Comparison of ENCODE assay signal across 8 mouse cellular contexts in the genomic region with DNA sequence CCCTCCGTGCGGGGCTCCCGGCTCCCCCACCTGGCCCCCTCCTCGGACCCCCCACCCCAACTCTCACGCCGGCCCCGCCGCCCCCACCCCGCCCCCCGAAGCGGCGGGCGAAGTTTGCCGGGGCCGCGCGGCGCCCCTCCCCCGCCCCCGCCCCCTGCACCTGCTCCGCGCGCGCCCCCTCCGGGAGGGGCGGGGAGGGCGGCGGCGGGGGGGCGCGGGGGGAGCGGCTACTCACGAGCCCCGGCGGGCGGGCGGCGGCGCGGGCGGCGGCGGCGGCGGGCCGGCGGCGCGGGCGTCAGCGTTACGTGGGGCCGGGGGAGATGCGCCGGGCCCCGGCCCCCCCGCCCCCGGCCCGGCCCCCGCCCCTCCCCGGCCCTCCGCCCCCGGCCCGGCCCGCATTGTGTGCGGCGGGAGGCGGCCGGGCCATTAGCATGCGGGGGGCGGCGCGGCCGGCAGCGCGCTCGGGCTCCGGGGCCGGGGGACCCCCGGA. TPM values are rescaled to one million over a fixed set of nuclear protein-coding genes. Genes with fewer than 3 reads are reported as not detected.
DNase-seq lines count a peak whose midpoint lies in the region; ATAC-seq and TF ChIP-seq lines count a peak whose summit lies in the region.

No protein-coding gene starts in this region.

- H3K4me1 ChIP-seq in cerebellum, adult 2 months (ENCODE audit: control insufficient read depth, insufficient read depth, low read length): peaks cover 38% of the 10 kb centered on the region
- H3K4me1 ChIP-seq in limb, embryonic 14.5 days (ENCODE audit: control insufficient read depth, insufficient read depth, low read length): peaks cover 38% of the 10 kb centered on the region
- H3K4me1 ChIP-seq in stomach, embryonic 15.5 days: peaks cover 31% of the 10 kb centered on the region

- H3K9ac ChIP-seq in limb, embryonic 14.5 days (ENCODE audit: low read depth, low read length, severe bottlenecking): peak overlapping the region; percentile 80
- H3K9ac ChIP-seq in stomach, embryonic 15.5 days: peak overlapping the region; percentile 60

- DNase-seq in cerebellum, adult 2 months: no peak
- DNase-seq in cerebellum, adult 18-20 months: no peak
- peak; percentile 45 for DNase-seq in right cerebral cortex, postnatal 14 days
- no peak for DNase-seq in right cerebral cortex, adult 2 months (ENCODE audit: low spot score in 2 of 2)
- no peak for DNase-seq in limb, embryonic 14.5 days (ENCODE audit: low spot score)
- no peak for DNase-seq in testis, postnatal 14 days (ENCODE audit: low spot score)
- DNase-seq in left cerebral cortex, postnatal 10 days (ENCODE audit: extremely low spot score in 1 of 2, low spot score in 2 of 2): no peak

- H3K9me3 ChIP-seq in limb, embryonic 14.5 days (ENCODE audit: control insufficient read depth, low read length): no peaks in the 10 kb centered on the region
- H3K9me3 ChIP-seq in stomach, embryonic 15.5 days: no peaks in the 10 kb centered on the region

- peak; percentile 42 for ATAC-seq in limb, embryonic 14.5 days (ENCODE audit: low FRiP score, low read depth)
- ATAC-seq in stomach, embryonic 15.5 days (ENCODE audit: insufficient read depth, low FRiP score, low read depth): peak; percentile 28

- peak overlapping the region; percentile 93 for H3K4me3 ChIP-seq in cerebellum, adult 2 months (replicated peaks; ENCODE audit: insufficient read depth, low read depth, low read length)
- peak overlapping the region; percentile 62 for H3K4me3 ChIP-seq in limb, embryonic 14.5 days (replicated peaks; ENCODE audit: low read length)
- H3K4me3 ChIP-seq in stomach, embryonic 15.5 days (replicated peaks): peak overlapping the region; percentile 64

- H3K27me3 ChIP-seq in cerebellum, adult 2 months (ENCODE audit: control insufficient read depth, insufficient read depth, low read length): no peaks in the 10 kb centered on the region
- no peaks in the 10 kb centered on the region for H3K27me3 ChIP-seq in limb, embryonic 14.5 days (ENCODE audit: control insufficient read depth, insufficient read depth, low read length)
- H3K27me3 ChIP-seq in stomach, embryonic 15.5 days (replicated peaks): no peaks in the 10 kb centered on the region

- peak overlapping the region; percentile 71 for H3K4me2 ChIP-seq in limb, embryonic 14.5 days (replicated peaks; ENCODE audit: low read depth, low read length, severe bottlenecking)
- peak overlapping the region; percentile 67 for H3K4me2 ChIP-seq in stomach, embryonic 15.5 days

- H3K27ac ChIP-seq in cerebellum, adult 2 months (ENCODE audit: insufficient read depth, low read length): no peak overlapping the region
- H3K27ac ChIP-seq in limb, embryonic 14.5 days (replicated peaks; ENCODE audit: low read depth, low read length): peak overlapping the region; percentile 90
- peak overlapping the region; percentile 94 for H3K27ac ChIP-seq in stomach, embryonic 15.5 days

- TF ChIP-seq POLR2A in cerebellum, adult 2 months (IDR thresholded peaks at IDR 0.05; ENCODE audit: borderline replicate concordance, insufficient read depth, low read length): no peak
- no peak for TF ChIP-seq POLR2A in limb, embryonic 14.5 days (IDR thresholded peaks at IDR 0.05; ENCODE audit: borderline replicate concordance, extremely low read depth, insufficient read depth, insufficient read length)

- intact Hi-C loops in left cerebral cortex, postnatal 10 days (cut with DNase I): no loop called here

- no peaks in the 10 kb centered on the region for H3K36me3 ChIP-seq in limb, embryonic 14.5 days (ENCODE audit: control insufficient read depth, insufficient read depth, low read length)
- H3K36me3 ChIP-seq in stomach, embryonic 15.5 days: no peaks in the 10 kb centered on the region

- WGBS in cerebellum, adult 2 months: 2% methylated on average over 27 of the region's 80 CpGs
- WGBS in limb, embryonic 14.5 days: no CpG with 5 or more reads among the region's 80 CpGs
- 0% methylated on average over 1 of the region's 80 CpGs for WGBS in stomach, embryonic 15.5 days

- no peak for TF ChIP-seq CTCF in cerebellum, adult 2 months (IDR thresholded peaks at IDR 0.05; ENCODE audit: borderline replicate concordance, insufficient read depth, low read depth, low read length)

RNA-seq across cellular contexts. Expression of gene Tmem253, which starts 1.1 kb away (rescaled TPM):
- polyA plus RNA-seq in cerebellum, adult 2 months (2012; rRNA removed): 2.0 and 2.4 TPM in 2 replicates
- 0.99 and 1.3 TPM in 2 replicates for polyA plus RNA-seq in limb, embryonic 14.5 days (2012; rRNA removed)
- 0.28 and 0.81 TPM in 2 replicates for polyA plus RNA-seq in limb, embryonic 14.5 days (2014; fragmentation: Nextera tagmentation; extraction: Ambion mirVana)
- polyA plus RNA-seq in stomach, embryonic 15.5 days (2015; fragmentation: Nextera tagmentation; extraction: Ambion mirVana): 10.1 and 14.2 TPM in 2 replicates
- not detected for total RNA-seq in left cerebral cortex, postnatal 10 days (2021)

RNA-seq across cellular contexts. Expression of gene Zfp219, which starts 6.2 kb away (rescaled TPM):
- polyA plus RNA-seq in cerebellum, adult 2 months (2012; rRNA removed): 184 and 188 TPM in 2 replicates
- polyA plus RNA-seq in limb, embryonic 14.5 days (2012; rRNA removed): 89.4 and 126 TPM in 2 replicates
- polyA plus RNA-seq in limb, embryonic 14.5 days (2014; fragmentation: Nextera tagmentation; extraction: Ambion mirVana): 30.3 and 37.5 TPM in 2 replicates
- polyA plus RNA-seq in stomach, embryonic 15.5 days (2015; fragmentation: Nextera tagmentation; extraction: Ambion mirVana): 30.8 and 32.9 TPM in 2 replicates
- 10 to 100 TPM; 30.2 to 32.4 TPM for total RNA-seq in left cerebral cortex, postnatal 10 days (2021)

RNA-seq across cellular contexts. Expression of gene Olfr221, which starts 27.9 kb away (rescaled TPM):
- 0.03 and 0.10 TPM in 2 replicates for polyA plus RNA-seq in cerebellum, adult 2 months (2012; rRNA removed)
- not detected in 2 replicates for polyA plus RNA-seq in limb, embryonic 14.5 days (2012; rRNA removed)
- not detected in 2 replicates for polyA plus RNA-seq in limb, embryonic 14.5 days (2014; fragmentation: Nextera tagmentation; extraction: Ambion mirVana)
- polyA plus RNA-seq in stomach, embryonic 15.5 days (2015; fragmentation: Nextera tagmentation; extraction: Ambion mirVana): not detected in 2 replicates
- total RNA-seq in left cerebral cortex, postnatal 10 days (2021): not detected

RNA-seq across cellular contexts. Expression of gene Arhgef40, which starts 29.8 kb away (rescaled TPM):
- polyA plus RNA-seq in cerebellum, adult 2 months (2012; rRNA removed): 44.1 and 48.0 TPM in 2 replicates
- 220 and 277 TPM in 2 replicates for polyA plus RNA-seq in limb, embryonic 14.5 days (2012; rRNA removed)
- polyA plus RNA-seq in limb, embryonic 14.5 days (2014; fragmentation: Nextera tagmentation; extraction: Ambion mirVana): 143 and 160 TPM in 2 replicates
- polyA plus RNA-seq in stomach, embryonic 15.5 days (2015; fragmentation: Nextera tagmentation; extraction: Ambion mirVana): 85.7 and 102 TPM in 2 replicates
- total RNA-seq in left cerebral cortex, postnatal 10 days (2021): 10 to 100 TPM; 32.7 to 37.1 TPM
